Mouse (Mus musculus) regulatory T cell (primary cell): Measurements from ENCODE around the gene Mef2a.

ENCODE experiments used
- in situ Hi-C: fragments of 300-600 bp; cut with MboI, MseI; formaldehyde crosslinking; loops from one replicate; pipeline ENCODE4 v1.15.1; 2025; ENCODE audit warnings: high pct_unique_total_duplicates

Mef2a gene

GRCm38 (mm10) chr7:67246067-67246466 is 126.6 kb downstream of the Mef2a start:
- in situ Hi-C loops, result loop anchor here (25.0 kb wide), 1 partner anchor 91 kb away; no protein-coding TSS in a partner anchor

GRCm38 (mm10) chr7:67245255-67245654 is 127.4 kb downstream of the Mef2a start:
- in situ Hi-C loops, result loop anchor here (25.0 kb wide), 1 partner anchor 92 kb away; no protein-coding TSS in a partner anchor

DNA sequence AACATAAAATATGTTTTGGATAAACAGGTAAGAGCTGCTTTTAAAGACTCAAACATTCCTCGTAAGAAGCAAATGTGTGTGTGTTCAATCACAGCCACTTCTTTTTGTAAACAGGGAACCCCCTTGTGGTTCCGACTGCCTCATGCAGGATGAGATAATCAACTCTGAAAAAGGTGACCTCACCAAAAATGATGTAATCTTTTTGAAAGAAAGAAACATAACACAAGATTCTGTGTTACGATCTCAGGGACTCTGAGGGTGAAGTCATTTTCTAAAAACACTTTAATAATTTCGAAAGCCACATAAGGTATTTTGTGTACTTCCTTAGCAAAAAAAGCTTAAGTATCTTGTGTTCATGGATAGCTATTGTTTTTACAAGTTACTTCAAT is 128.8 kb downstream of the Mef2a start:
- in situ Hi-C loops, result loop anchor here (25.0 kb wide), 1 partner anchor 93 kb away; no protein-coding TSS in a partner anchor

GRCm38 (mm10) chr7:67243121-67243893 is 129.4 kb downstream of the Mef2a start:
- in situ Hi-C loops, result loop anchor here (25.0 kb wide), 1 partner anchor 94 kb away; no protein-coding TSS in a partner anchor

DNA sequence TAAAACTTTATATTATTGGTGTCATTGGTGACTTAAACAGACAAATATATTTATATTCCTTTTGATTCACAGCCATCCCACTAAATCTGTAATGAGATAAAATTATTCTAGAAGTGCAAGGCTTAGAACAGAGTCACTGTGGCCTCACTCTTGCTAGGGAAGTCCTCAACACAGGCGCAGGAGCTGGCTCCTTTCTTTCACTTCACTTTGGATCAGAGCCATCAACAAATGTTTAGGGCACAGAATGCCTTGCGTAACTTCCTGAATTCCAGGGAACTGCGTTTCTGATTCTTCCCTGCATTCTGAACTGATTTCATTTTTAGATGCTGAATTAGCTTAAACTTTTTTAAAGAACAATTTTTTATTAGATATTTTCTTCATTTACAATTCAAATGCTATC is 130.7 kb downstream of the Mef2a start:
- in situ Hi-C loops, result loop anchor here (25.0 kb wide), 1 partner anchor 95 kb away; no protein-coding TSS in a partner anchor

DNA sequence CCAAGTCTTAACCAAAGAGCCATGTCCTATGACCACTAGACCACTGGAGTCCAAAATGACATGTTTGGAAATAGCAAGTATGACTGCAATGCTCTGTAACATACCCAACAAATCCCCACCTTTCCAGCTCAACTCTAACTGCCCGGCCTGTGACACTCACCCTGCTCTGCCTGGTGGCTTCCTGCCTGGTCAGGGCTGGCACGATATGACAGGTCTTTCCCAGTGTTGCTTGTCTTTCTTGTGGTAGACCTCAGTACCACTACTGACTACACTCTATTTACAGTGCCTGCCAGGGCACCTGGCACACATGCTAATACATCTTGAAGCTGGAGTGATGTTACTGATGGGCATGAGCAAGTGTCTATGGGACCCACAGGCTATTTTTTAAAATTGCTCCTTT is 134.9 kb downstream of the Mef2a start:
- in situ Hi-C loops, result loop anchor here (25.0 kb wide), 1 partner anchor 100 kb away; no protein-coding TSS in a partner anchor

DNA sequence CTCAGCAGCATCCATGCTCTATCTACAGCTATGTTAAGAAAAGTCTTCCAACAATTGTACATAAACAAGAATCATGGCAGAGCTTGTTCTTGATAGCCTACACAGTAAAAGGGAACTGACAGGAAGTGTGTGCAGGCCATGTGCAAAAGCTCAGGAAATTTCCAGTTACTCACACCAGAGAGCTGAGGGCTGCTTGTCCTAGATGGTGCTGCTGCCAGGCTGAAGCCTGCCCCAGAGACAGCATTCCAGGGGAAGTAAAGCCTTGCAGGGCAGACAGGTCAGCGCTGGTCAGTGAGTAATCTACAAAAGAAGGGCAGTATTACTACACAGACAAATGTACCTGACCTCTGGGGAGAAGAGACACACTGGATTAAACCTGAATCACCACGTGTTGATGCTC is 136.3 kb downstream of the Mef2a start:
- in situ Hi-C loops, result loop anchor here (25.0 kb wide), 1 partner anchor 101 kb away; no protein-coding TSS in a partner anchor

GRCm38 (mm10) chr7:67234797-67235196 is 137.9 kb downstream of the Mef2a start:
- in situ Hi-C loops, result loop anchor here (25.0 kb wide), 1 partner anchor 103 kb away; no protein-coding TSS in a partner anchor

DNA sequence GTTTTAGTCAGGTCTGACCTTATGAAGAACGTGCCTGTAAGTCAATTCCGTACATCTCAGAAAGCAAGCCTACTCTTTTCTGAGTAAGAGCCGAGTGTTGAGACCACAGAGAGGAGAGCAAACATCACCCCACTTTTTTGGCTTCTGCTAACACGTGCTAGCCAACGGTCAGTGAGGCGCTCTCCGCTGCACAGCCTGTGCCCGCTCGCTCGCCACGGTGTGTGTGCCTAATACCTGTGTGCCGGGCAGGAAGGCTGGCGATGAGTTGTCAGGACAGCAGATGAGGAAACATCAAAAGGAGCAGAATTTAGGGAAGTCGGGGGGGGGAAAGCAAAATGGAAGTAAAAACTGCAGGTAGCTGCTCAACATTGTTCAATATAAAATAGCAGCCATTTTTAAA is 140.2 kb downstream of the Mef2a start:
- in situ Hi-C loops, result loop anchor here (25.0 kb wide), 1 partner anchor 105 kb away; no protein-coding TSS in a partner anchor

GRCm38 (mm10) chr7:67230640-67231140 is 142.0 kb downstream of the Mef2a start:
- in situ Hi-C loops, result loop anchor here (25.0 kb wide), 1 partner anchor 107 kb away; no protein-coding TSS in a partner anchor

DNA sequence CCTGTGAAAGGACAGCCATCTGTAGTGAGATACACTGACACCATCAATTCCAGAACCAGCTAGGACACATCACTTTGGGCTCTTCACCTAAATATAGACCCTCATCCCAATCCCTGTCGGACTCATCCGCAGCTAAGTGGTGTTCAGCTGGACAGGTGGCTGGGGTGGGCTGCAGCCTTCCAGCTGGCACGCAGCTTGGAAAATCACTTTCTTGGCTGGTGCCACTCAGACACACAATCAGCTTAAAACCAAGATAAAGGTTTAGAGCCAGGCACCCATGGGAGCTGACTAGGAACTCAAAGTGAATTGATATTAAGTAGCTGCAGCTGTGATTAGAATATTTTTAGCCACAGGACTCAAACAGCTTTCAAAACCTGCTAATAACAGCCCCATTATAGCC is 142.4 kb downstream of the Mef2a start:
- in situ Hi-C loops, result loop anchor here (25.0 kb wide), 1 partner anchor 107 kb away; no protein-coding TSS in a partner anchor

GRCm38 (mm10) chr7:67229701-67230100 is 143.0 kb downstream of the Mef2a start:
- in situ Hi-C loops, result loop anchor here (5.0 to 25.0 kb wide), 2 partner anchors 108 to 403 kb away; no protein-coding TSS in a partner anchor

DNA sequence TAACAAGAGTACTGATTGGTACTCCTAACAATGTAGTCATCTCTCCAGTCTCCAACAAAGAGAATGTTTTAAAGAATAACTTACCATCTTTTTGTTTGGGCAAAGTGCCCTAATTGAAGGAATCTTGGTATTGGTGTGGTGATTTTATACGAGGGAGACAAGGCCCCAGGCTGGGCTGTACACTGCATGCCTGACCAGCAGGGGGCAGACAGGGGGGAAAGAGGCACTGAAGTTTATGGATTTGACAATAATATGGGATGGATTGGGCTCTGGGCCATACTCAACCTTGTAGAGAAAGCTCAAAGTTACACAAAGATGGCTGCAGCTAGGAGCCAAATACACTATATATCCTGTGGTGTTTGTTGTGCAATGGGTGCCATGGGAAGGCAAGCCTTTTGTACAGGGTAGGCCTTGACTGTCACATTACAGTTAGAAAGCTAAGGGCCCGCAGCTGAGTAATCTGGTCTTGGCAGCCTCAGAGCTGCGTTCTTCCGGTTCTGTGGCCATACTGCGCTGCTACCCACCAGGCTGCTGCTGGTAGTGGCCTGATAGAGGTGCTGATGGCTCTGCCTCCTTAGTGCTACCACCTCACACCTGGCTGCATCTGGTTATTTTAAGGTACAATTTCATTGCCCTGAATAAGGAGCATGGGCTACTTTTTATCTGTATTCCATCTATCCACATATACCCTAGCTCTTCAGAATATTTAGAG is 143.6 kb downstream of the Mef2a start:
- in situ Hi-C loops, result loop anchor here (5.0 to 25.0 kb wide), 2 partner anchors 108 to 403 kb away; no protein-coding TSS in a partner anchor

DNA sequence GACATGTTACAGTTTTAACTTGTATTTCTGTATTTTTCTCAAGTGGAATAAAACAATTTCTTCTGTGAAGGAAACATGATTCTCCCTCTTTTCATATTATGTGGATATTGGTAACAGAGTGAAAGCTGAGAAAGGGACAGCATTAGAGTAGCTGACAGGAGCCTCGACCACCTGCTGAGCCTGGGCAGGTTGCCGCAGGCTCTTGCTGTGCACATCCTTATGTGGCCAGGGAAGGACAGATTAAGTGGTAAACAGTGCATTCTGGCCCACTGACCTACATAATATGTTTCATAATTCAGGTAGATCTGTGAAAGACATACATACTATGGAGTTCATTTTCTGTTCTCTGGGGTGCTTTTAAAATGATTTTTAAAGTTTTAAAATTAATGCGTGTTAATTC is 144.3 kb downstream of the Mef2a start:
- in situ Hi-C loops, result loop anchor here (5.0 to 25.0 kb wide), 2 partner anchors 109 to 404 kb away; no protein-coding TSS in a partner anchor

GRCm38 (mm10) chr7:67227538-67227937 is 145.1 kb downstream of the Mef2a start:
- in situ Hi-C loops, result loop anchor here (5.0 to 25.0 kb wide), 2 partner anchors 110 to 405 kb away; no protein-coding TSS in a partner anchor

DNA sequence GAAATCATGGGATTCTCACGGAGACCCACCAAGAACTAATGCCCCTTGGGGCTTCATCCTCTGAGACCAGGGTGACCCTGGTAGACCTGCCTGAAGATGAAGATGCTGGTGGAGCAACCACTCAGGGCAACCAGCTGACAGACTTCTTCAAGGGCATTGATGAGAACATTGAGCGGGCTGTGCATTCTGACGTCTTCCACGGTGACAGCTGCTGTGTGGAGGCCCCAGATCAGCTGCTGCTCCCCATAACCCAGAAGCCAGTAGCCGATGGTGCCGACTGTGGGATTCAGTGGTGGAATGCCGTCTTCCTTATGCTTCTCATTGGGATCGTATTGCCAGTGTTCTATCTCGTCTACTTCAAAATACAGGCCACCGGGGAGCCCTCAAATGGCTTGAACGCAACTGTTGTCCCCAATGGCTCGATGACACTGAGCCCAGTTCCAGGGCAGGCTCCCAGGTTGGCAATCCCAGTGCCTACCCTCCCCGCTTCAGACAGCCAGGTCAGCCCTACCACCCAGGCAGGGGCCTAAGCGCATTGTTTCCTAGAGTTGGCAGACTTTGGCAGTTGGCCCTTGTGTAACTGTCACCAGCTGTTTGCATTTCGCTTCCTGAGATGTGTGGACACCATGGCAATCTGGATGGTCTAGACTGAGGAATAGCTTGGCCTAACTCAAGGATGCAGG is 146.6 kb downstream of the Mef2a start:
- in situ Hi-C loops, result loop anchor here (5.0 to 25.0 kb wide), 2 partner anchors 111 to 406 kb away; no protein-coding TSS in a partner anchor

GRCm38 (mm10) chr7:67222220-67222862 is 150.3 kb downstream of the Mef2a start, which contains the start of gene Lysmd4:
Lysmd4 (plus strand) TSS chr7:67222544.
- in situ Hi-C loops, result no loop called here

DNA sequence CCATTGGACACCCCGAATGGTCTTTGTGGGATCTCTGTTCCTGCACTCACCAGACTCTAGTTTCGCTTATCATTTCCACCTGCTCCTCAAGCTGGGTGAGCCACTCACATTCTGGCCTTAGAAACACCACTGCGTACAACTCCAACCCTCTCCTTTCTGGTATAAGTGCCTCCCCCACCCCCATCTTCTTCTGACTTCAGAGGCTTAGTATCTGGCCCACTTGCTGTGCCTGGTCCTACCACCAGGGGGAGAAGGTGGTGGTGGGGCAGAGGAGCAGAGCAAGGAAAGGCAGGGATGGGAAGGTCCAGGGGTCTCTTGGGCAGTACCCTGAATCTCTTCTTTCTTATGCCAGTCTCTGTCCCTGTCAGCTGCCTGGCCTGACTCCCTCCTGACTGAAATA is 155.6 kb downstream of the Mef2a start:
- in situ Hi-C loops, result no loop called here

DNA sequence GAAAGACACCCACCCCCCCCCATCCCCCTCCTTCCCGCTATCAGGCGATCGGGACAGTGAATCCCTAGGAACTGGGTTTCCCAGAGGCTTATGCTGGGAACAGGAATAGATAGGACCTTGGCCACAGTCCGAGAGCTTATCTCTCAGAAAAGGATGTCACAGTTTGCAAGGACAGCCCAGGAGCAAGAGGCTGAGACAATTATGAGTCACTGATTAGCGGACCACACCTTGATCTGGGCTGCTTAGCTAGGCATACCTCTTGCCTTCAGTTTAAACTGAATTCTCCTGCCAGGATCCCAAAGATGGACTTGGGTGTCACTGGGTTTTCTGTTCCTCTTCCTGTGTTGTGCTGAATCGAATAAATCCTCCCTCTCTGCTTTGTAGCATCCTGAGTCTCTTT is 156.3 kb downstream of the Mef2a start:
- in situ Hi-C loops, result no loop called here

DNA sequence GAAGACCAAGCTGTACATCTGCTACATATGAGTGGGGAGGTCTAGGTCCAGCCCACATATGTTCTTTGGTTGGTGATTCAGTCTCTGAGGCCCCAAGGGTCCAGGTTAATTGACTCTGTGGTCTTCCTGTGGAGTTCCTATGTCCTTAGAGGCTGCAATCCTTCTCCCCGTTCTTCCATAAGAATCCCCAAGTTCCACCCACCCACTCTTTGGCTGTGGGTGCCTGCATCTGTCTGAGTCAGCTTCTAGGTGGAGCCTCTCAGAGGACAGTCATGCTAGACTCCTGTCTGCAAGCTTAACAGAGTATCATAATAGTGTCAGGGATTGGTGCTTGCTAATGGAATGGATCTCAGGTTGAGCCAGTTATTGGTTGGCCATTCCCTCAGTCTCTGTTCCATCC is 159.1 kb downstream of the Mef2a start:
- in situ Hi-C loops, result no loop called here
